Mouse (Mus musculus): Measurements from ENCODE around the gene Gatad2a. TPM values are rescaled to one million over a fixed set of nuclear protein-coding genes. Genes with fewer than 3 reads are reported as not detected.
"Not testable (repeated sequence)": the region's sequence is repeated elsewhere in the genome, so short reads cannot be mapped to it uniquely, and the experiment has no call there.

The Gatad2a gene
- total RNA-seq (2021) = 95.6 and 104 TPM in 2 replicates
- long read RNA-seq, transcript Gatad2a-206 (13 exons, 3,622 nt) = major isoform, 7 of 39 reads
- long read RNA-seq, transcript Gatad2a-202 (13 exons, 3,363 nt) = minor isoform, 5 of 39 reads
- long read RNA-seq, partial matches to known transcripts = 6 of 39 reads
- long read RNA-seq, other reads (novel, unspliced or antisense) = 20 of 39 reads

DNA sequence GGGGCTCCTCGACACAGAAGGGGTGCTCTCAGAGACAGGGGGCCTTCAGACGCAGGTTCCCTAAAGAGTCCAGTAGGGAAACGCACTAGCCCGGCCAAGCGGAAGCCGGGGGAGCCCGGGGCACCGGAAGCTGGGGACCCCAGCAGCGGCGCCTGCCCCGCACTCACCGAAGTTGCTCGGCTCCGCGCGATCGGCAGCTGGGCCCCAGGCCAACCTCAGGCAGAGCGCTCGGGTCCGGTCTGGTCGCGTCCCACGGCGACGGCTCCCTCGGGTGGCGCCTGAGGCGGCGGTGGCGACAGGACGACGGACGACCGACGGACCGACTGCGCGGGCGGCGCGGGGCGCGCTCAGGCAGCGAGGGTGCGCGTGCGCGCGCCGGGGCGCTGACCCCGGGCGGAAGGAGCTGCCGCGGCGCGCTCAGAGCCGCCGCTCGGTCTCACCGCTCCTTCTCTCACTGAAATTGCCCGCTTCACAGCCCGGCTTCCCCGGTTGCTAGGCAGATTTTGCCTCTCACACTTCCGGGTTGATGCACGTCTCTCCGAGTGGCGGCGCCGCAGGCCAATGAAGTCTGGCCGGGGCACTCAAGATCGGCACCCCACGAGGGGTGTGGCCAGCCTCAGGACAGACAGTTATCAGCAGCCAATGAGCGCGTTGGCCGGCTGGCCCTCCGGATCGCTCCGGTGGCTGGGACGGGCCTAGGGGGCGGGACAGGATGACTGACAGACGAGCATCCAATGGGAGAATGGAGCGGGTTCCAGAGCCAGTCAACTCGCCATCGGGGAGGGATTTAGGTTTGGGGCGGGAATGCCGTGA is at the start of gene Gatad2a:
Gene Gatad2a, minus strand, starts transcription at position 609 of the 813 bp plus-strand sequence.
- peak; percentile 99 for DNase-seq

DNA sequence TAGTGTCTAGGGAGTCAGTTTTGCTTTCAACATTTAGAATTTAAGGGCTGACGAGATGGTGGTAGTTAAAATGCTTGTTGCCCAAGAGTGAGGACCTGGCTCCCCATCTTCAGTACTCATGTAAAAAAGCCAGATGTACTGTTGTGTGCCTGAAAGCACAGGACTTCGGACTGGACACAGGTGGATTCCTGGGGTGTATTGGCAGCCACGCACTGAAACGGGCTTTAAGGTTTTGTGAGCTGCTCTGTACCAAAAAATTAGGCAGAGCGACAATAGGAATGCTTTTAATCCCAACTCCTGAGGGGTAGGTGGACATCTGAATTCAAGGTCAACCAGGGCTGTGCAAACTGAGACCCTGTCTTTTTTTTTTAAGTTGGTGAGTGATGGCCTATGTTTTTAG is 47.8 kb upstream of the Gatad2a start:
- no peak for DNase-seq

GRCm38 (mm10) chr8:70042583-70043455 is 46.6 kb upstream of the Gatad2a start, which contains the start of the genes Mau2 and Sugp1:
Gene Mau2 (minus strand): TSS chr8:70042734.
Gene Sugp1 (plus strand): TSS chr8:70042813.
- DNase-seq = peak; percentile 95

DNA sequence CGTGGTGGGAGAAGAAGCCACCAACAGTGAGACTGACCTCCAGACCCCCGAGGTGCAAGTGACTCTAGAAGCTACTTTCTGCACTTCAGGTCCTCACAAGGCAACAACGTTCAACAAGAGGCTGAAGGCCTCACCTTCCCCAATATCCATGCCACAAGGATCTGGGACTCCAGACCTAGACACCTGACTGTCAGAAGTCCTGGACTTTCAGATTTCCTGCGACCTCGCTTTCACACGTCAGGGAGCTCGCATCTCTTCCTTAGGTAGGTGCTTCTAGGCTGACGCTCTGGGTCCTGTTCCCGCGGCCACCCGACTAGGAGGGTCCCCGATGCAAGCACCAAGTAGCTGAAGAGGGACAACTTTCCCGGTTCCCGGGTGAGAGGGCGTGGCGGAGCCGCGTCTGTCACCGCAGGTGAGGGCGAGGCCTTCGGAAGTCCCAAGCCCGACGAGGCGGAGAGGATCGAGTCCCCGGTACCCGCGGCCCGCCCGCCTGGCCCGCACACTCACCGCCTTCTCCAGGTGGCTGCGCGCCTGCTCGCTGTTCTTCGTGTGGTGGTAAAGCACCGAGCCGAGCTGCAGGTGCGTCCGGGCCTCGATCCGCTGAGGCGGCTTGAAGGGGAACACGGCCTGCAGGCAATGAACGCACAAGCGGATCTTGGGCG is 45.8 kb upstream of the Gatad2a start:
- DNase-seq = peak; percentile 46

DNA sequence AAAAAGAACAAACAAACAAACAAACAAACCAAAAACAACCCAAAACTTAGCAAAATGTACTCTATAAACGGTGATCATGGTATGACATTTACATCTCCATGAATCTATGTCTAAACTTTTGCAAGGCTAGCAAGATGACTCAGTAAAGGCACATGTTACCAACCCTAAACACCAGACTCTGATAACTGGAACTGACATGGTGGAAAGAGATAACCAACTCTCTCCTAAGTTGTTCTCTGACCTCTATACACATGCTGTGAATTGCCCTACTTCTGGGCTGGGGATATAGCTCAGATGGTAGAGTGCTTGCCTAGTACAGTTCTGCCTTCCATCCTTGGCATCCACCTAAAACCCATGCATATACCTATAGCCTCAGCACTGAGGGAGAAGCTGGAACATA is 41.8 kb upstream of the Gatad2a start:
- no peak for DNase-seq

DNA sequence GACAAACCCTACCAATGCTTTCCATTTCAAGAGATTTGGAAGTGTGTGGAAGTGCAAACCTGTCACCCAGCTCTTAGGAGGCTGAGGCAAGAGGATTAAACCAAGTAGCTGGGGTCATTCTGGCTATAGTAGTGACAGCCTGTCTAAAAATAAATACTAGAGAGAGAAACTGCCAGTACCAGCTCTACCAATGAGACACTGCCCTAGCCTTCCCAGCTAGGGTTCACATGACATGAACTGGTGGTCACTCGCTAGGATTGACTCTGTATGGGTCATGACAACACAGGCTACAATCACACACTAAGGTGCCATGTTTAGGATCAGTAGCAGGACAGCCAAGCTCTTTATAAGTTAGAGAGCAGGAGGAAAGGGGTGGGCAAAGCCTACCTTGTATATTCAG is 34.1 kb upstream of the Gatad2a start:
- no peak for DNase-seq

DNA sequence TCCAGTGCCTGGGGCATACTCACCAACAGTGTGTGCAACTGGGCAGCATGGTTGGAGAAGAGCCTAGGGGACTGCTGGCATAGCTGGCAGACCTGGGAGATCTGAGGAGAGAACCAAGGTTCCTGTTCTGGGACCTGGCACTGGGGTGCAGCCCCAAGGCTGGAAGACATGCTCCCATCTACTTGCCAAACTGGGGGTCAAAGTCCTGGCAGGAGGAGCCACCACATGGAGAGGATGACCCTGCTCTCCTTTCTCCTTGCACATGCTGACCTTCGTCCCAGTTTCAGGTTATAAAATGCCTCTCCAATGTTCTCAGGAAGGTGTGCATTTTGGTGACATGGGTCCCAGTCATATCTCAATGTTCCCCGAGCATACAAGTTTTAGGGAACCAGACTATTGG is 30.0 kb upstream of the Gatad2a start:
- DNase-seq = no peak

GRCm38 (mm10) chr8:70023596-70023995 is 27.4 kb upstream of the Gatad2a start:
- DNase-seq = no peak

DNA sequence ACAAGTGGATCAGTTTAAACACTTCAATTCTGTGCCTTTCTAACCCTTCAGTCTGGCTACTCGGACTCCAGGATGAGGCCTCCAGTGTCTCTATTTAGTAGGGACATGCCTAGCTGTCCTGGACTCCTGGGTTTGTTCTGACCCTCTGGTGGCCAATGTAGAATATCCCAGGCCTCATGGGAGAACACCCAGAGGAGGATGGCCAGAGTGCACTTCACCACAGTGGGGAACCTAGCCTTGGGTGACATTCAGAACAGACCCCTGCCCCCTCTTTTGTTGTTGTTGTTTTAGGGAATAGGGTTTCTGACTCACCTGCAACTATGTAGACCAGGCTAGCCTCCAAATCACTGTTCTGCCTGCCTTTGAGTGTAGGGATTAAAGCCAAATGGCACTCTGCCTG is 18.8 kb upstream of the Gatad2a start:
- DNase-seq = no peak

DNA sequence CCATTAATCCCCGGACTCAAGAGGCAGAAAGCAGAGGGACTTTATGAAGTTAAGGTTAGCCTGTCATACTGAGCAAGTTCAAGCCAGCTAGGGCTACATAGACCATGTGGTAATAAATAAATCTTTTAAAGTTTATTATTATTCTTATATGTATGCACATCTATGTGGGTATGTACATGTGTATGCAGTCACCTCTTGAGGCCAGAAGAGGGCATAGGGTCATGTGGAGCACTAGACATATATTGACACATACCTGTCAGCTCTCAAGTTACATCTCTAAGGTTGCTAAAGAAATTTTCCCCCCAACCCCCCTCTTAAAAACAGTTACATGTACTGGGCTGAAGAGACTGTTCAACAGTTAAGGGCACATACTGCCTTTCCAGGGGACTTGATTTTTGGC is 16.6 kb upstream of the Gatad2a start:
- no peak for DNase-seq

- no peak for DNase-seq
These were observed 16.2 kb upstream of the Gatad2a start for GRCm38 (mm10) chr8:70012350-70012749.

DNA sequence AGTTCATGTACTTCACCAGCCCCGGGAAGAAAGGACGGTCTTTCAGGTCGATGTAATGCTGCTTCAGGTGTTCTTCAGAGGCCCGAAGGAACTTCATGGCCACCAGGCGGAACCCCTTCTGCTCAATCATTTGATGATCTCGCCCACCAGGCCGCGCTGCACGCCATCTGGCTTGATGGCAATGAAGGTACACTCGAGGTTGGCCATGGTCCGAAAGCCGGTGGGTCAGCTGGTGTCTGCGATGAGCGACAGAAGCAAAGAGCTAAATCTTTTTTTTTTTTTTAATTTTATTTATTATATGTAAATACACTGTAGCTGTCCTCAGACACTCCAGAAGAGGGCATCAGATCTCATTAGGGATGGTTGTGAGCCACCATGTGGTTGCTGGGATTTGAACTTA is 14.6 kb upstream of the Gatad2a start:
- DNase-seq = not testable (repeated sequence)

DNA sequence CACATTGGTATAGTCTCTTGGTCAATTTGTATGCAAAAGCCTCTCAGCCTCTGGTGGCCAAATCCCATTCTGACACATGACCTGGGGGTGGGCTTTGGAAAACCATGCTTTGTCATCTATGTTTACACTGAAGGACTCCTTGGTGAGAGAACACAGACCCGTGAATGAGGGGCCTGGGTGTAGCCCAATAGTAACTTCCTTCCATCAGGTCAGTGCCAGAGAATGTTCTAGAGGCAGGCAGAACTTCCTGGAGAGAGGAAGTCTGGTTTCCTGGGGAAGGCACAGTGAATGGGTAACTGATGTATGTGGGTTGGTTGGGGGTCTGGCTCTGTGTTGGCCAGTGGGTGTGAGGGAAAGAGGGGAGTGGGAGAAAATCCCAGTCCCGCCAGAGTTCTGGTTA is 9.0 kb upstream of the Gatad2a start:
- no peak for DNase-seq

- DNase-seq = no peak
These were observed 8.2 kb upstream of the Gatad2a start for GRCm38 (mm10) chr8:70004345-70004744.

DNA sequence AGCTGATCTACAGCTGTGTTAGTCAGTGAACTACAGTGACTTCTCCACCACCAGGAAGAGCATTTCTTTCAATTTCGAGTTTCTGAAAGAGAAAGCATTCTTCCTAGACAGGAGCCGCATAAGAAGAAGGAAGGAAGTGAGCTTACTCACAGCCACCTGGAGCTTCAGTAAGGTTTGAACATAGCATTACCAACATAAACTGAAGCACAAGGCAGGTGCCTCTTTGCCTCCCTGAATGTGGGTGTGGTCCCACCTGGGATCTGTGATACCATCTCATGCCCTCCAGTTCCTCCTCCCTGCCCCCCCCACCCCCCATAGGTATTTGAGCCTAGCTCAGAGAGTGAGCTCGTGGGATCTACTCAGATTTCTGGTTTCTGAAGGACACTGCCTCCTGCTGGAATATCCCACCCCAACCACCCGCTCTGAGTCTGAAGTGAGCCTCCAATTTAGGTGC is 7.0 kb upstream of the Gatad2a start:
- no peak for DNase-seq

DNA sequence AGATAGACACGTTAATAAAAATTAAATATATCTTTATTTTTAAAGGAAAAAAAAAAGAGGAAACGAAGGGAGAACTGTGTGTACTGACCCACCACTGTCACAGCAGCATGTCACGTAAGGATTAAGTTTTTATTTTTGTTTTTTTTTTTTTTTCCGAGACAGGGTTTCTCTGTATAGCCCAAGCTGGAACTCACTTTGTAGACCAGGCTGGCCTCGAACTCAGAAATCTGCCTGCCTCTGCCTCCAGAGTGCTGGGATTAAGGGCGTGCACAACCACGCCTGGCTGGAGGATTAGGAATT is 5.7 kb upstream of the Gatad2a start:
- not testable (repeated sequence) for DNase-seq

- peak; percentile 45 for DNase-seq
These were observed 5.2 kb upstream of the Gatad2a start for GRCm38 (mm10) chr8:70001176-70001891.

DNA sequence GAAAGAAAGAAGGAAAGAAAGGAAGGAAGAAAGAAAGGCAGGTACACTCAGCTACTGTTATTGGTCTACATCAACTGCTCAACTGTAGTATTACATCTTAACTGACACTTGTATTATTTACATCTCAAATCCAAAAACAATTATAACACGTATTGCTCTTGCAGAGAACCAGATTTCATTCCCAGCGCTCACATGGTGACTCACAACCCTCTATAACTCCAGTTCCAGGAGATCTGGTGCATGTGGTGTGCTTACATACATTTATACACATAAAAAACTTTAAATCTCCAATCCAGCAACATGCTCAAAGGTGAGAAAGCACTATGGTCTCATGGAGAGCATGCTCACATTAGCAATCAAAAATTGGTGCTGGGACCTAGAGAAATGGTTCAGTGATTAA is 4.0 kb upstream of the Gatad2a start:
- DNase-seq = no peak

DNA sequence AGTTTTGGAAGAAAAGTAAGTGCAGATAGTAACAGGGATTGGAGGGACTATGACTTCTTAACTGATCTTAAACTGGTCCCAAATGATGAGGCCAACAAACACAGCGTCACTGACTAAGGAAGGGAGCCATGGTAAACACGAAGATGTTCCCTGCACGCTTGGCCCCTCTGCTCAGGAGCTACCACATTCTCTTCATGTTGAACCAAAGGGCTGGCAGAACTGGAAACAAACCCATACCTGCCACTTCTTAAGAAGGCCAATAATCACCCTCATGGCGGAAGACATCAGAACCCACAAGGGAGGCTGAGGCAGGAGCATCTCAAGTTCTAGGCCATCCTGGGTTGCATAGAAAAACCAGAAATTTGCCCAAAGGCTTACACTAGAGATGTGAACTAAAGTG is 3.1 kb upstream of the Gatad2a start:
- DNase-seq = no peak

GRCm38 (mm10) chr8:69998706-69999105 is 2.5 kb upstream of the Gatad2a start:
- no peak for DNase-seq

- no peak for DNase-seq
These were observed 553 bp upstream of the Gatad2a start for GRCm38 (mm10) chr8:69996589-69997285.

All from adrenal gland, postnatal 25 days (tissue).